Mouse (Mus musculus): ENCODE measurements around the gene Srrt. TPM values are rescaled to one million over a fixed set of nuclear protein-coding genes. Genes with fewer than 3 reads are reported as not detected.

The Srrt gene
- total RNA-seq, 4 experiments from 2014 or later: 220 to 278 (median 242) TPM

- peak; percentile 87 to 89 for DNase-seq (ENCODE audit: low spot score in 2 of 2)
Observed at GRCm38 (mm10) chr5:137338256-137338655, 30.8 kb upstream of the Srrt start.

DNA sequence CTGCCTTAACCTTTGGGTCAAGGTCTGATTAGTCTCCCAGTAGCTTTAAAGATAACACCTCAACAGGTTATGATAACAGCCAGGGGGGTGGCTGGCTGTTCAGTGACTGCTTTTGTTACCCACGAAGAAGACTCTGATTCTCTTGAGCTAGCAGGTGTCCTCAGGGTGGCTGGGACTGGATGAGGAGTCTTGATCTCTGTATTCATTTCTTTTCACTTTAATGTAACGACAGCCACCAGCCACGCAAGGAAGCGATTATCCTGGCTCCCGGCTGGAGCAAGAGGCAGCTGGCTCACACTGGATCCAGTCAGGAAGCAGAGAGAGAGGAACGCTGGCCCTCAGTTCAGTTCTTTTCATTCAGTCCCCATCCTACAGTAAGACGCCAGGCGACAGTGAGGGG lies 29.7 kb upstream of the Srrt start:
- no peak for DNase-seq (ENCODE audit: low spot score in 2 of 2)

DNA sequence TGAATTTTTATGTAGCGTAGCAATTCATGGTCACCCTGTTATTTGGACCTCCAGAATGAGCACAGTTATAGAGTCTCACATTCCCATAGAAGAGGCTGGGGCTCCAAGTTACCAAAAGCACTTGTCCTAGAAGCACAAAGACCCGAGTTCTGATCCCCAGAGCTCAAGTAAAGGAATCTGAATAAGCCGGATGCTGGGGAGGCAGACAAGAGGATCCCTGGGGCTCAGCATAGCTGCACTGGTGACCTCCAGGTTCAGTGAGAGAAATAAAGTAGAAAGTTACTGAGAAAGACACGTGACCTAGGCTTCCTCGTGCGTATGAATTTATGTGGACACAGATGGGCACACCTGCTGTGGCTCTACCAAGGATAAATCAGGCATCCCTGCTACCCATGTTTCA lies 27.6 kb upstream of the Srrt start:
- no peak for DNase-seq (ENCODE audit: low spot score in 2 of 2)

GRCm38 (mm10) chr5:137334317-137334716 lies 26.8 kb upstream of the Srrt start:
- DNase-seq (ENCODE audit: low spot score in 2 of 2): no peak

DNA sequence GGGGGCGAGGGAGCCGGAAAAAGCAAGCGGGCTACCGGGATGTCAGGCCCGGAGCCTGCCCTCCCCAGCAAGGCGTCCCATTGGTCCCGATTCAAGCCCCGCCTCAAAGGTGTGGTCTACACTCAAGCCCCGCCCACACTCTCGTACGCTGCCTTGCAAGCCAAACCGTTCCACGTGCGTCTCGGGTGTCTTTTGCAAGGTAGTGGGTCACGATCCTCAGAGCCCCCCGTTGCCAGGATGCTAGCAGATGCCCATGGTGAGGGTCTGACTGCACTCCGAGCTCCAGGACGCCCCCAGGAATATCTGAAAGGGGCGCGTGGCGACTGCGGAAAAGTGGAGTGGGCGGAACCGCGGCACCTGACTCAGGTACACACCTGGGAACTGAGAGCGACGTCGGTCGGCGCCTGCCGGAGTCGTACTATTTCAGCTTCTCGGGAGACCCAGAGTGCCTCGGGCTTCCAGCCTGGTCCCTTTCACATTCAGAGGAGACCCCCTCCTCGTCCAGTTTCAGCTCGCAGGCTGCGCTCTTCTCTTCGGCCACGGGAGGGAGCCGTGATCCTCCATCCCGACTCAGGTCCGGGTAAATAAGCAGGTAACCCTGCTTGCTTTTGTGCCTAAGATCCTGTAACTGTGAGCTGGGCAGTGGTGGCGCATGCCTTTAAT lies 26.2 kb upstream of the Srrt start, which contains the start of gene Slc12a9:
TSS of gene Slc12a9 (minus strand) at position 86 of the 663 bp plus-strand sequence.
- peak; percentile 90 to 91 for DNase-seq (ENCODE audit: low spot score in 2 of 2)

DNA sequence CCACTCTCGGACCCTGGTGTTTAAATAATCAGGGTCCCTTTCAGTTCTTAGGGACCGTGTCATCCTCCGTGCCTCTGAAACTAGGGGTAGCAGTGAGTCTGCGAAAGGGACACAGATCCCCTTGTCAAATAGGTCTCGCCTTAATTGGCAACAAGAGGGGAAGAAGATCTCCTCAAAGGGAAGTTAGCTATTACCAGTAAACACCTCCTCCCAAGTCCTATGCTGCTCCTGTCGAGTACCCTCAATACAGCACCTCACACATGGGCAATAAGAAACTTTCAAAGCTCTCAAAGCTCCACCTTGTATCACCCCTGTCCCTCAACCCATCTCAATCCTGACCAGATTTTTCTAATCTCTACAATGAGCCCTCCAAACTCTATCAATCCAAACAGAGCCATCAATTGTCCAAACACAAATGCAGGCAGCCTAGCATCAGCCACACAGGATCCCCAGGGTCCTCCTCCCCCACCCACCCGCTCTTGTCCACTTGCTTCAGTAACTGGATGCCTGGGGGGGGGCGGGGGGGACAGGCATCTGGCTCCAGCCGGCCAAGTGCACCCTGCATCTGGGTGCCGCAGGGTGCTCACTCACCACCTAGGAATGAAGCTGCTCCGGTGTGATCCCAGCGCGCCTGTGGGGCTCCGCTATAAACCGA lies 25.5 kb upstream of the Srrt start:
- no peak for DNase-seq (ENCODE audit: low spot score in 2 of 2)

DNA sequence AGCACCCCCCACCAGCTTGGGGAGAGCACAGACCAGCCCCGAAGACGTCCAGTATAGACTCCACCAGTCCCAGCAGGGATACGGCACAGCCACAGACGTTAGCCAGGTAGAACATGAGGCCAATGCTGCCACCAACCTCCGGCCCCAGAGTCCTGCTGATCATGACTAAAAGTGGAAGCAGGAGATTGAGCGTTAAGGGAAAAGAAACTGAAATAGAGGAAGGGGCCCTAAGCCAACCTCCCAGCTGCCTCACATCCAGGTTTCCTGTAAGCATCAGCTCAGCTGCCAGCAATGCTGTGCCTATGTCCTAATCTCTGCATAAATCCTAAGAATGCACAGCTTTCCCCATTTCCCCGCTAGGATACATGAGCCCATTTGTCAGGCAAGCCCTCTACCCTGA lies 23.4 kb upstream of the Srrt start:
- no peak for DNase-seq (ENCODE audit: low spot score in 2 of 2)

- DNase-seq (ENCODE audit: low spot score in 2 of 2): no peak
Observed at GRCm38 (mm10) chr5:137320996-137321395, 13.5 kb upstream of the Srrt start.

DNA sequence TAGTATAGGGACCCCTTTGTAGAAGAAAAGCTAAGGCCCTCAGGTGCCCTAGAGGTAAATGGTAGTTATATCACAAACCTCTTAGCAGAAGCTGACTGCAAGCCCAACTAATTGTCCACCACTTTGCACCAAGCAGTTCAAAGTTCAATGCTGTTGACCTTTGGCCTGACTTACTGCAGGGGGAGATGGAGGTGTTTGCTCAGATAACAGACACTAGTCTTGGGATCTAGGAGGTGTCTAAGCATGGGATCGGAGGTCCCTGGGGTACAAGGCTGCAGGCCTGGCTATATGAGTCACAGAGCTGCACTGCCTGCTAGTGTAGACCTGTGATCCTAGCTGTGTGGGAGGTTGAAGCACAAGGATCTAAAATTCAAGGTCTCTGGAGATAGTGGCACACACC lies 11.1 kb upstream of the Srrt start:
- DNase-seq (ENCODE audit: low spot score in 2 of 2): no peak

- no peak for DNase-seq (ENCODE audit: low spot score in 2 of 2)
Observed at GRCm38 (mm10) chr5:137317361-137317760, 9.9 kb upstream of the Srrt start.

DNA sequence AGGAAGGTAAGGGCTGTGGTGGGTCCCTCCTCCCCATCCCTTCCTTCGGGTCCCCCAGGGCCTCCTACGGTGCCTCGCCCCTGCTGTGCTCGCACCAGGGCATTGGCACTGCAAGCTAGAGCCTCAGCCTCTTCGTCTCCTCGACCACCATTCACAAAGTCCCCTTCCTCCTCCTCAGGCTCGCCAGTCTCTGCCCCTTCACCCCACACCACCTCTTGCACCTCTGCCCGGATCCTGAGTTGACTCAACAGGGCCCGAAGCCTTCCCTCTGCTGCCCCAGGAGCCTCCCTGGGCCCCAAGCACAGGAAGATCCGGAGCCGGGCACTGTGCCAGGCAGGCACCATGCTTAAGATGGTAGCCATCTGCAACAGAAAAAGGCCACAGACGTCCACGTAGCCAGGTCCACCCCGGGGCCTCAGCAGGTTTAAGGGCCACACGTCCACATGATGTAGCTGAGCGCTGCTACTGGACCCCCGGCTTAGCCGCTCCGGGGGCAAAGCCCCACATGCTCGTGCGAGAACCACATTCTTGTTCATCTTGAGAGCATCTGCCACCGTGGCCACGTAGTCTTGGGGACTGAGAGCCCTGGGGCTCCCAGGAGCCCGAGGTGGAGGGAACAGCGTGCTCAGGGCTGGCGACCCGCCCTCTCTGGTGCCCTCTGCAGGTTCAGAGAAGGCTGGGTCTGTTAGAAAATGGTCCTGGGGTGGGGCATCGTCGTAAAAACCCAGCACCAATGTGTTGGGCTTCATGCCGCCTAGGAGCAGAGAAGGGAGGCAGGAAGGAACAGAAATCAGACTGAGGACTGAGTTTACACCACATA lies 7.8 kb upstream of the Srrt start:
- DNase-seq (ENCODE audit: low spot score in 2 of 2): no peak

DNA sequence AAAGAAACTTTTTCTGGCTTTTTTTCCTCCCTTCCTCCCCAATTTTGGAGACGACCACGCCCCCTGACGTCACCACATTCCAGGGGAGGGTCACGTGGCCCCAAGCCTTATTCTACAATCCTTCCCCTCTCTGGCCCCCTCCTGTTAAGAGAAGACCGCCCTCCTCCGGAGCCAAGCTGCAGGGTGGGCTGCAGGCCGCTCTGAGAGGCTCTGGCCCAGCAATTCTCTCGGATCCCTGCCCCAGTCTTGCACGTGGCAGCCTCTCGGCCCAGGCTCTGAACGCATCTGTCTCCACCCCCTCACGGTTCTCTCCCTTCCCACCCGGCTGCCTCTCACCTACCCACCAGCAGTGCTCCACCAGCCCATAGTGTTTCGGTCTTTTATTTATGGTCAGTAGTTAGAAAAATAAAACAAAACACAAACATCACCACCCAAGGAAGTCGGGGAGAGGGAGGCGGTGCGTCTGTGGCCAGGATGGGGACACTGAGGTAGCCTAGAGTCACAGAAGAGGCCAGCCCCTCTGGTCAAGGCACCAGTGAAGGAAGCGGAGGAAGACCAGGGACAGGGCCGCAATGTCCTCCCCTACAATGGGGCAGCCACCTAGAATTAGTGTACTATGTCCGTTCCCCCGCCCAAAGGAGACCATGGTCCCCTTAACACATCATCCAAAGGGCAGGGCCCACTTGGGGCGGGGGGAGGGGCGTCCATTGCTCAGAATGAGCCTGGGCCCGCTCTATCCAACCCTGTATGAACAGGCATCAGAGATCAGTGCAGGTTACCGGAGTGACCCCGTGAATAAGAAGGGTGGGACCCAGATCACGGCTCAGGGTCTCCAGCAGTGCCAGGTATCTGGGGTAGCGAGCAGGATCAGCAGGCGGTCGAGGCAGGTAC lies 7.0 kb upstream of the Srrt start, which contains the start of gene Trip6:
TSS of gene Trip6 (minus strand) at position 212 of the 891 bp plus-strand sequence.
- no peak for DNase-seq (ENCODE audit: low spot score in 2 of 2)

DNA sequence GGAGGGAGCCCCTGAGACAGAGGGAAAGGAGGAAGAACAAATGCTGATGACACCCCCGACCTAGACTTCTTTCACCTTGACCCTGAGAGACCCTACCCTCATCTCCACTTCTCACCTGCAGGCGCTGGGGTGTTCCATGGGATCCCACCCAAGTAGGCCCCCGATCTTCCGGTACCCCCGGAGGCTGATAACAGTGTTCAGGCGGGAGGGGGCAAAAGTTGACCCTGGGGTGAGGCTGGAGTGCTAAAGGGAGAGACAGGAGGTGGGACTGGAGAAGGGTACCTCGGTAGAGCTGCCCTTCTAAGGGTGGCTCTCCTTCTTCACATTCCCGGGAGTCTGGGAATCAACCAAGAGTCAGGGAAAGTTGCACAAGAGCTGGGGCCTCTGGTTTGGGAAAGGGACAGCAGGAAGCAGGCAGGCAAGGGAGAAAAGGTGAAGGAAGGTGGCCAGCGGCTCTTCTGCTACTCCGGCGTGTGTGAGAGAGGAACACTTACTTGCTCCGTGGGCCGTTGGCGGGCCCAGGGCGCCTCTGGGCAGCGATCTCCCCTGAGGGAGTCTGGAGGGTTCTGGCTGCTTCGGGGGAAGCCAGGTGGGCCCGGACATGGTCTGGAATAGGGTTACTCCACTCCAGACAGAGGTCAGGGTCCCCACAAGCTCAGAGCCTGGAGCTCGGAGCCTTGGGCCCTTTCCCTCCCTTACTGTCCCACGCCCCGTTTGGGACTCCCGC lies 6.2 kb upstream of the Srrt start:
- DNase-seq (ENCODE audit: low spot score in 2 of 2): no peak

DNA sequence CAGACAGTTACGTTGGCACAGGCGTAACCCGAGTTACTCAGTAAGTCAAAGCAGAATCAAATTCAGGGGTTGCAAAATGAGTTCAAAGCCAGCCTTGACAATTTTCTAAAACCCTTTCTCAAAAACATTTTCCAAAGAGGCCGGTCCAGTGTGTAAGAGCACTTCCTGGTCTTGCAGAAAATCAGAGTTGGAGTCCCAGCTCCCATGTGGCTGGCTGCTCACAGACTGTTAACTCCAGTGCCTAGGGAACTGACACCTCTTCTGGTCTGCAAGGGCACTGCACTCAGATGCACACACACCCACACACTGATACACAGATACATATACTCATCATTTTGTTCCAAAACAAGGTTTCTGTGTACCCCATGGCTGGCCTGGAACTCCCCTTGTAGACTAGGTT lies 882 bp upstream of the Srrt start:
- DNase-seq (ENCODE audit: low spot score in 2 of 2): no peak

DNA sequence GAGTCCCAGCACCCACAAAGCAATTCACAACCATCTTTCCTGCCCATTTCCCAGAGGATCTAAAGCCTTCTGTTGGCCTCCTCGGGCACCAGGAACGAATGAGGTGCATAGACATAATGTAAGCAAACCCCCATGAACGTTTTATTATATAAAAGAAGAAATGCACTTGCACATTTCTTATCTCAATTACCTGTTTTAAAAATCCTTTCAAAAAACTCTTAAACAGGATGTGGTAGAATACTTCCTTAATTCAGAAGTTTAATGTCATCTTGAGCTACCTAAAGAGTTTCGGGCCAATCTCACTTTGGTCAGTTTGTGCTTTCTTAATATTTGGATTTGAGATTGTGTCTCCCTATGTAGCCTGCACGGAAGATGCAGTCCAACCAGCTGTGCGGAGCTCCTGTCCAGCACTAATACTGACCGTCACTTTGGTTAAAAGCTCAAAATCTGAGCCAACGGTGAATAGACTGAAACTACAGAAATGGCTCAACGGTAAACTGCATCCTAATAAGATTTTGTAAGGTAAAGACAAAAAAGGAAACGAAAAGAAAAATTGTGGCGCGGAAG lies 952 bp downstream of the Srrt start:
- DNase-seq (ENCODE audit: low spot score in 2 of 2): no peak

DNA sequence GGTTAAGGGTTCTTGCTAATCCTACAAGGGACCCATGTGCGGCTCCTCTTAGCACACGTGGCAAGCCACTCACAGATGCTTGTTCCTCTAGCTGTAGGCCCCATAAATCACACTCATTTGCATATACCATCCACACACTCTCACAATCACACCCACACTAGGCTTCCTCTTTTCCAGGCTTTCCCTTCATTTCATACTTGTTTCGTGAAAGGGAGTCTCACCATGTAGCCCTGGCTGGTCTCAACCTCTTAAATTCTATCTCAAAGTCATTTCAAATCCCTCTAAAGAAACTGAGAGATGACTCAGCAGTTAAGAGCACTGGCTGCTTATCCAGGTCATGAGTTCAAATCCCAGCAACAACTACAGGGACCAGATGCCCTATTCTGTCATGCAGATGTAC lies 1.7 kb downstream of the Srrt start:
- DNase-seq (ENCODE audit: low spot score in 2 of 2): no peak

DNA sequence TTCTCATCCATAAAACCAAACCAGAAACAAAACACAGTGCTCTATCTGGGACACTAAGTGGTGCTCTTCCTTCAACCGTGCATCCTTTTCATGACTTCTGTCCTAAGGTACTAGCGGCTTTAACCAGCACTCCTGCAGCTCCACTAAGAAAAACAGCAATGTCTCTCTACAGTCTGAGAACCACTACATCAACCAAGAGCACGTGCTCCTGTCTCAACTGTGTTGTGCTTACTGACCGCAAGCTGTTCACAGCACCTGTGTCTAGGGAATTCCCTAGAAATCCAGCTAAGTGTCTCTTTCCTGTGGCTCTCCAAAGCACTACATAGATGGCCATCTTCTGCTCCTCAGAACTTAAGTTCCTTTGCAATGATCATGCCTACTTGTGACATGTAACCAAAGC lies 2.7 kb downstream of the Srrt start:
- no peak for DNase-seq (ENCODE audit: low spot score in 2 of 2)

- no peak for DNase-seq (ENCODE audit: low spot score in 2 of 2)
Observed at GRCm38 (mm10) chr5:137304165-137304564, 3.3 kb downstream of the Srrt start.

GRCm38 (mm10) chr5:137303609-137304008 lies 3.9 kb downstream of the Srrt start:
- DNase-seq (ENCODE audit: low spot score in 2 of 2): no peak

DNA sequence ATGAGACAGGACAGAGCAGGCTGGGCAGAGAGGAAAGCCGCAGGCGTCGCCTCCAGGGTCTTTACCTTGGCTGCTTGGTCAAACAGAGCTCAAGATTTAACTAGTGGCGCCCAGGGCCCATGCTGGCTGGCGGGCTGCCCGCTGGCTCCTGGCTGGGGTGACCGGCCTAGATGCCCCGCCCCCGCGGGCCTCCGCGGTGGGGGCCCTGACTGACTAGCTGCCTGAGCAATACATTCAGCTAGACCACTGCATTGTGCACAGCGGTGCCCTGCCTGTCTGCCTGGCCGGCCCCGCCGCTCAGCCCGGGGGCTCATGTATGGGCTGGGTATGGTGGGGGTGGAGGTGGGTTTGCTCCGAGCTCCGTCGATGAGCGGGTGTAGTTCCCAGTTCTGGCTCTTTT lies 6.2 kb downstream of the Srrt start:
- no peak for DNase-seq (ENCODE audit: low spot score in 2 of 2)

All from layer of hippocampus, adult 8-10 months (tissue).